9 mouse cellular contexts compared by ENCODE assay signal in genomic region chr12:27599149-27599548, GRCm38 (mm10).
DNase-seq lines count a peak whose midpoint lies in the region; TF ChIP-seq lines count a peak whose summit lies in the region.
"Had no signal": no experiment of that assay in that cellular context is flagged by ENCODE, and none has a peak within 500 bp of the region (broad histone marks: within the 10 kb centered on the region; RNA-seq: fewer than 3 reads in every experiment).

No protein-coding gene starts in this region.

- WGBS in small intestine, adult 2 months: 30% methylated on average over 8 of the region's 8 CpGs

- no peaks in the 10 kb centered on the region for H3K4me1 ChIP-seq in small intestine, adult 2 months (ENCODE audit: control insufficient read depth, insufficient read depth, insufficient read length, low read length)

- H3K27me3 ChIP-seq in small intestine, adult 2 months (ENCODE audit: control insufficient read depth, insufficient read depth, low read length): no peaks in the 10 kb centered on the region
- H3K27me3 ChIP-seq: embryonic facial prominence, embryonic 13.5 days had no signal

- TF ChIP-seq POLR2A in small intestine, adult 2 months (IDR thresholded peaks at IDR 0.05; ENCODE audit: low read depth, low read length): no peak

- peak; percentile 24 for DNase-seq in ovary, postnatal 10 days (ENCODE audit: low spot score)
- no peak for DNase-seq in ovary, adult 18-20 months (ENCODE audit: low spot score)
- DNase-seq in cerebellum, adult 9-11 months: peak; percentile 4
- peak; percentile 39 to 67 for DNase-seq in frontal cortex, postnatal 25 days (ENCODE audit: low spot score in 2 of 2)
- peak; percentile 46 to 71 for DNase-seq in layer of hippocampus, adult 2 months (ENCODE audit: low spot score in 2 of 2)
- peak; percentile 46 for DNase-seq in lung, postnatal 25 days (ENCODE audit: low spot score)
- no peak for DNase-seq in spleen, adult 18-20 months

- H3K4me3 ChIP-seq in layer of hippocampus, adult 2 months: no peak overlapping the region
- no peak overlapping the region for H3K4me3 ChIP-seq in small intestine, adult 2 months (ENCODE audit: low read depth, low read length)
- H3K4me3 ChIP-seq: embryonic facial prominence, embryonic 13.5 days had no signal

- peak; percentile 88 for TF ChIP-seq CTCF in layer of hippocampus, adult 2 months (conservative IDR thresholded peaks at IDR 0.05)
- peak; percentile 69; the same call in 1 of the 2 replicates for TF ChIP-seq CTCF in small intestine, adult 2 months (IDR thresholded peaks at IDR 0.05; ENCODE audit: extremely low read depth, insufficient read length, insufficient replicate concordance, low read depth, low read length)

- H3K27ac ChIP-seq in layer of hippocampus, adult 2 months: no peak overlapping the region
- H3K27ac ChIP-seq in small intestine, adult 2 months (ENCODE audit: insufficient read depth, low read depth, low read length): no peak overlapping the region
- H3K27ac ChIP-seq: embryonic facial prominence, embryonic 13.5 days had no signal

- no peaks in the 10 kb centered on the region for H3K36me3 ChIP-seq in small intestine, adult 2 months (ENCODE audit: control insufficient read depth, insufficient read depth, low read length)
- H3K36me3 ChIP-seq: embryonic facial prominence, embryonic 13.5 days had no signal

Comparison
In these comparisons a context has a peak if more than half of its experiments do, and no peak if none do; other contexts are left out.
1. DNase-seq: peak in ovary, postnatal 10 days (single experiment), cerebellum, adult 9-11 months (single experiment), frontal cortex, postnatal 25 days (2 of 2), layer of hippocampus, adult 2 months (2 of 2) and lung, postnatal 25 days (single experiment); none in ovary, adult 18-20 months (single experiment) and spleen, adult 18-20 months (0 of 2).